Mouse (Mus musculus): ENCODE measurements around the gene Samd11. TPM values are rescaled to one million over a fixed set of nuclear protein-coding genes. Genes with fewer than 3 reads are reported as not detected.

Gene Samd11
- total RNA-seq, 2 experiments from 2014 or later, result not detected

DNA sequence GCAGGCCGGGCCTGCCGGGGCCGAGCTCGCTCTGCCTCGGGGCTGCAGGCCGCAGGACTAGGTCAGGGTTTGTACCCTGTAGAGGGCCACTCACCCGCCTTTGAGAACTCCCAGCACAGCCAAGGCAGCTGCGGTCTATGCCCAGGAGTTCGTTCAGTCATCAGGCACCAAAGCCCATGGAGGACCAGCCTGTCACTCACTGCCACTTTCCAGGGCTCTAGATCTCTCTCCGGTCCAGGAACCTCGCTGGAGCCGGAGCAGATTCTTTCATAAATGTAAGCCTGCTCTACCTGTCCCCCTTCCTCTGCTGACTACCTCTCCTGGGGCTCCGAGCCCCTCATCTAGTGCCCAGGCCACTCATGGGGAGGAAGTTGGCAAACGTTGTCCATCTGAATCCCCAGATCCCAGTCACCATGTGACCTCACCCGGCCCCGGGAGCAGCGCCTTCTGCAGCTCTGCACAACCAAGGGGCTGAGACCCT lies 21.4 kb downstream of the Samd11 start:
- H3K4me3 ChIP-seq, result peak overlapping the region; percentile 92
- intact Hi-C loops (cut with DNase I), result loop anchor here (2.0 kb wide), 1 partner anchor 31 kb away; the partner anchor contains the start of gene AW011738
- DNase-seq, result no peak
- peak overlapping the region; percentile 90 for H3K27ac ChIP-seq
- no peak for TF ChIP-seq CTCF (IDR thresholded peaks at IDR 0.05)

DNA sequence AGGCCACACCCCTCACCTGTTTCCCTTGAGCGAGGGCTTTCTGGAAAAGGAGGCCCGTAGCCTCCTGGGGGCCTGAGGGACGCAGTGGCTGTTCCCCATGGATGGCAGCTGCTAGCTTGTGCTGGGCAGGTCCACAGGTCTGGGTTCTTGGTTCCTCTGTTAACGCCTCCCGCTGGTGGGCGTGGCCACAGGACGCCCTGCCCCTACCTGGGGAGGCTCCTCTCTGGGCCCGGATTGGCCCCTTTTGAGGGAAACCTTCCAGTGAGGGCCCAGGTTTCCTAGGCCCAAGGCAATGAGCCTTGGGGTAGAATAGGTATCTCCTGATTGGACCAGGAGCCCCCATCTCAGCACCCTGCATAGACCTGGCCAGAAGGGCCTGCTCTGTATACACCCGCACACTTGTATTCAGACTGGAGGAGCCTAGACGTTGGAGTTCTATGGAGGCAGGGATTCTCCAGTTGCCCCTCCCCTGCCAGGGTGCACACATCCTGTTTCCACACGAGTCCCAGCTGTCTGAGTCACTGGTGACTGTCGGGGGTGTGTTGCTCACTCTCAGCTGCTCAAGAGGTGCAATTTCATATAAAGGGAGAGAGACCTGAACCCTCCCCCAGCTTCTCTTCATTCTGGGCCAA lies 26.9 kb downstream of the Samd11 start:
- intact Hi-C loops (cut with DNase I), result no loop called here
- DNase-seq, result no peak
- TF ChIP-seq CTCF (IDR thresholded peaks at IDR 0.05), result no peak
- Histone ChIP-seq H3K4me3 (peak overlapping the region; percentile 42), H3K27ac (peak overlapping the region; percentile 5; the same call in 1 of the 2 replicates)

DNA sequence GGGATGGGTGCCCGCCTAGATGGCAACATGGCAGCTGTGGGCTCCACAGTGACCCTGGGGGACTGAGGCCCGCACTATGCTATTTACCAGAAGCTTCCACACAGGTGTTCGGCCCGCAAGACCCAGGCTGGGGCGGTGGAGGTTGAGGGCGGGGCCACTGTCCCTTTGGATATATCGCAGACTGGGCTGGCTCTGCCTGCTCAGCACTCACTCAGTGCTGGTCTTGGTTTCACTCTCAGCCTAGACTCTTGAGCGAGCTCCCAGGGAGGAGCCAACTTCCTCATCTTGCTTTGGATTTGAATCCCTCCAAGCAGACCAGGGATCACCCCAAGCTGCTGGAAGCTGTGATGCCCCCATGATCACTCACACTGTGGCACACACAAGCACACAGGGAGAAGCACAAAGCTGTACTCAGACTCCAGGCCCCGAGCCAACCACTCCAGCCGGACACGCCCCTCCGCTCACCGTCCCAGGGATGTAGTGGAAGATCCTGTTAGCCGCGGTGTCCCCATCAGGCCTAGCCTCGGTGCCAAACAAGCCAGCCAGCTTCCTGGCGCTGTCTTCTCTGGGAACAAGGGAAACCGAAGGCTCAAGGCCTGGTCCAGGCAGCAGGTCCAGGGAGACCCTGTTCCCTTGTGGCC lies 27.6 kb downstream of the Samd11 start:
- peak; percentile 47 for DNase-seq

DNA sequence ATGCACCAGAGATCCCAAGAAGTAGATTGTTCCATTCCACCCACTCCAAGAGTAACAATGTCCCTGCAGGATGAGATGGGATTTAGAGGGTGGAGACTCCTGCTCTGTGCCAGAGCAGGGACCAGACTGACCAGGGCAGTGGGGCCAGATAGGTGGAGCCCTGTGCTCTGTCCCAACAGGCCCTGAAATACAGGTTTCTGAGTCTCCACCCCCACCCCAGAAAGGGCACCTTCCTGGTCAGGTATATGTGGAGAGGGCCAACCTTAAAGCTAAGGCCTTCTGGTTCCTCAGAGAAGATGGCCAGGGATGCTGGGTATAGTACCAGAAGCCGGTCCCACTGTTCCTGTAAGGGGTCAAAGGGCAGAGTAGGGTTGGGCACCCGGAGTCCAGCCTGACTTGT lies 31.2 kb downstream of the Samd11 start:
- H3K4me3 ChIP-seq, result no peak overlapping the region
- no peak for TF ChIP-seq CTCF (IDR thresholded peaks at IDR 0.05)
- intact Hi-C loops (cut with DNase I), result no loop called here
- DNase-seq, result no peak
- no peak overlapping the region for H3K27ac ChIP-seq

More for the DNA sequence above, 27.6 kb downstream of the Samd11 start:
- Histone ChIP-seq H3K4me3 (peak overlapping the region; percentile 42), H3K27ac (peak overlapping the region; percentile 5; the same call in 1 of the 2 replicates)
- TF ChIP-seq CTCF (IDR thresholded peaks at IDR 0.05), result no peak
- intact Hi-C loops (cut with DNase I), result no loop called here

DNA sequence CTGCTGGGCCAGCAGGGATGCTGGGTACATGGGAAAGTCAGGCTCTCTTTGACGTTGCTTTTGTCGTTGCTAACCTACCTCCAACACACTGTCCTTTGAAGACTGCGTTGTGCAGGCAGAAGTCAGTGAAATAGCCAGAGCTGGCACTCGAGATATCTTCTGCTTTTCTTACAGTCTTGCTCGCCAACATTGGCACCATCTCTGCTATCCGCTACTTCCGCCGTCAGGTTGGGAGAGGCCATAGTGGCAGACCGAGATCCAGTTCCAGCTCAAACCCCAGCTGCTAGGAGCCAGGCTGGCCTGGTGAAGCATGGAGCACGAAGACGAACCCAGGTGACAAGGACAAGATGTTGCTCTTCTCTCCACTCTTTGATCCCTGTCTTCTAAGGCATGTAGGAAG lies 35.5 kb downstream of the Samd11 start:
- Histone ChIP-seq H3K27ac (peak overlapping the region; percentile 97), H3K4me3 (peak overlapping the region; percentile 64)
- peak; percentile 73 for DNase-seq
- intact Hi-C loops (cut with DNase I), result no loop called here
- TF ChIP-seq CTCF (IDR thresholded peaks at IDR 0.05), result no peak

DNA sequence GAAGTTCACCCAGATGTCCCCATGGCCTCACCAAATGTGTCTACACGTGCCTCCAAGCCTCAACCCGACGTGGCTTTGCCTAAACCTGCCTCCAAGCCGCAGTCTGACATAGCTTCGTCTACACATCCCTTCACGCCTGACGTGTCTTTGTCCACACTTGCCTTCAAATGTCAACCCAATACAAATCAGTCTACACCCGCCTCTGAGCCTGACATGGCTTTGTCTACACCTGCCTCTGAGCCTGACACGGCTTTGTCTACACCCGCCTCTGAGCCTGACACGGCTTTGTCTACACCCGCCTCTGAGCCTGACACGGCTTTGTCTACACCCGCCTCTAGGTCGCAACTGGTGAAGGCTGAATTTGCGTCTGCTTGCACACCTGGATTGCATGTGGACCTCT lies 37.6 kb downstream of the Samd11 start:
- TF ChIP-seq CTCF (IDR thresholded peaks at IDR 0.05), result no peak
- Histone ChIP-seq H3K4me3 (peak overlapping the region; percentile 64), H3K27ac (peak overlapping the region; percentile 97)
- intact Hi-C loops (cut with DNase I), result no loop called here
- DNase-seq, result peak; percentile 53

DNA sequence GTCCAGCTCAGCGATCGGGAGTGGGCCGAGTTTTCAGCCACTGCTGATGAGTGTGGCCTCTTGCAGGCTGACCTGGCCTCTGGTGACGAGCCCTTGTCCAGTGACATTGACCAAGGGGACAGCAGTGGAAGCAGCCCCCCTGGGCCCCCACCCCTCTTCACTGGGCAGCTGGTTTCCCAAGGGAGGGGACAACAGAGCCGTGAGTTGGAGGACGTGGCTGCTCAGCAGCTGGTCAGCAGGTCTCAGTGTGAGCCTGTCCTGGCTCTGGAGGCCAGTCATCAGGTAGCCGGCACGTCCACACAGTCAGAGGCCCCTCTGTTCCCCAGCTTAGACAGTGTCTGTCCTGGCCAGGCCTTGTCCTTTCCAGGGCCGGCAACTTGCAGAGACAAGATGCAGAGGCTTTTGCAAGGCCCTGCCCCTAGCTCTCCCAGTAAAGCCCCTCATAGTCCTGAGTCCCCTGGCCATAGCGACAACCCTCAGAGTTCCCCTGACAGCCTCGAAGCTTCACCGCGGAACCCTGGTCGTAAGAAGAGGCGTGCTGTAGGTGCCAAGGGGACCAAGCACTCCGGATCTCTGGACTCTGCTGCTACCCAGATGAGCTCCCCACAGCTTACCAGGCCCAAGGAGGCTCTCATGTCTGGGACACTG lies 38.3 kb downstream of the Samd11 start:
- DNase-seq, result peak; percentile 71
- Histone ChIP-seq H3K4me3 (peak overlapping the region; percentile 64), H3K27ac (peak overlapping the region; percentile 97)
- intact Hi-C loops (cut with DNase I), result no loop called here
- no peak for TF ChIP-seq CTCF (IDR thresholded peaks at IDR 0.05)

DNA sequence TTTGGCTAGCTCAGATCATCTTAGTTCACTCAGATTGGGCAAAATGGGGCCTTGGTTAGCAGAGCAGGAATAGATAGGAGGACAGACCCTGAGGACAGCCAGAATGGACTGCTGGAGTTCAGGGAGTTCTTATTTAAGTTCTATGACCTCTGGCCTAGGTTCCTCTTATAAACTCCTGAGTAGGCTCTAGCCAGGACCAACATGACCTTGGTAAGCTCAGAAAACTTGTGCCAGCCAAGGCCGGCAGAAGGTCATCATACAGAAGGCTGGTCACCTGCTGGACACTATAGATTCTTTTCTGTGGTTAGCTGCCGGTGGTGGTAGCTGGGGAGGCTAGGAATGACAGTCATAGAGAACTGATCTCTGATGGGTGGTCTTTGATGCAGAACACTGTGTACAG lies 39.3 kb downstream of the Samd11 start:
- peak overlapping the region; percentile 64 for H3K4me3 ChIP-seq
- intact Hi-C loops (cut with DNase I), result no loop called here
- peak; percentile 49 for DNase-seq
- peak overlapping the region; percentile 97 for H3K27ac ChIP-seq
- TF ChIP-seq CTCF (IDR thresholded peaks at IDR 0.05), result no peak

DNA sequence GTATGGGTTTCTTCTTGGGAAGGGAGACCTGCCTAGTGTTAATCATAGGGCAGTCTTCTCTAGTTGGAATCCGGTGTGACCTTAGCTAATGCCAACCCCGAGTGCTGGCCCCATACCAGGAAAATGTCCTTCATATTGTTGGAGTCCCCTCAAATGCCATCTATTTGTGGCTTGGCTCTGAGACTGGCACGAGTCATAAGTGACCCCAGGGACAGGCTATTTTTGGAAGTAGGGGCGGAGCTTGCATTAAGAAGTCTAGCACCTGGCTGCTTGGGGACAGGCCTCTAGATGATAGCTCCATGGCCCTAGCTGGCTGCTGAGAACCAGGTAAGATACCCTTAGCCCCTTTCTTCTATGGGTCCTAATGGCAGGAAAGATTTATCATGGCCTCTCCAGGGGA lies 39.8 kb downstream of the Samd11 start, which contains the start of gene Perm1:
Gene Perm1, plus strand, starts transcription at position 220 of the 400 bp plus-strand sequence.
- peak within 1 kb of the TSS; percentile 64 for H3K4me3 ChIP-seq
- TF ChIP-seq CTCF (IDR thresholded peaks at IDR 0.05), result no peak
- intact Hi-C loops (cut with DNase I), result no loop called here
- peak; percentile 93 for DNase-seq
- H3K27ac ChIP-seq, result peak within 1 kb of the TSS; percentile 97

DNA sequence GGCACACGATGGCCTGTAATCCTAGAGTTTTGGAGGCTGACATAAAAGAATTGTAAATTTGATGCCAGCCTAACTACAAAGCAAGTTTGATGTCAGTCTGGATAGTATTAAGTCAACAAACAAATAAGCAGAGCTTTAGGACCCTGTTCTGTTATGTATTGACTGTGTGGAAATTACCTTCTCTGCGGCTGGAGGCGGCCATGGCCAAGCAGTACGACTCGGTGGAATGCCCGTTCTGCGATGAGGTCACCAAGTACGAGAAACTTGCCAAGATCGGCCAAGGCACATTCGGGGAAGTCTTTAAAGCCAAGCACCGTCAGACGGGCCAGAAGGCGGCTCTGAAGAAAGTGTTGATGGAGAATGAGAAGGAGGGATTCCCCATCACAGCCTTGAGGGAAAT lies 42.3 kb downstream of the Samd11 start:
- TF ChIP-seq CTCF (IDR thresholded peaks at IDR 0.05), result no peak
- intact Hi-C loops (cut with DNase I), result no loop called here
- Histone ChIP-seq H3K27ac (no peak overlapping the region), H3K4me3 (no peak overlapping the region)
- no peak for DNase-seq

DNA sequence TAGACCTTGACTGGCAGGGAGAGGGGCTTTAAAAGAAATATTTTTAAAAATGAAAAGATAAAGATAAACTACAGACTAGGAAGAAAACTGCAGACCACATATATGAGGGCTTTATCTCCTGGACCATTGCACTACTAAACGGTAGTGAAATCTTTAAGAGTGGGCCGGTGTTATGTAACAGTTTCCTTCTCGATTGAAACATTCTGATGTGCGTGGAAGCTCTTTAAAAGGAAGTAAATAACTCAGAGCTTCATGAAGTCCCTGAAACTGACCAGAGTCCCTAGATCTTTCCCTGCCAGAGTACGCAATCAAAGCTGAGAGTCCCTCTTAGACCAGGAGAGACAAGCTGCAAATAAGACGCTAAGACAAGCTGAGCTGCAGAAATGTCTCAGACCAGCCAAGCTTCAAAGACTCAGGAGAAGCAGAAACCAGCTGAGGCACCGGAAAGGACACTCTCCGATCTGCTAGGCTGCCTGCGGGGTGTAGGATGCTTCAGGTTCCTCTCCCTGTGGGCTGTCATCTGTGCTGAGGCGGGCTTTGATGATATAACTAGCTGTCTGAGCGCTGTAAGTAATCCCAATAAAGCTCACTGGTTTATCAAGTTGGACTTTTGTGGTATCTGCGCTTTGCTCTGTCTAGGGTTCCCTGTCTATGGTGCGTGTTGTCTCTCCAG lies 45.4 kb downstream of the Samd11 start:
- Histone ChIP-seq H3K4me3 (no peak overlapping the region), H3K27ac (no peak overlapping the region)
- intact Hi-C loops (cut with DNase I), result no loop called here
- DNase-seq, result no peak
- no peak for TF ChIP-seq CTCF (IDR thresholded peaks at IDR 0.05)

DNA sequence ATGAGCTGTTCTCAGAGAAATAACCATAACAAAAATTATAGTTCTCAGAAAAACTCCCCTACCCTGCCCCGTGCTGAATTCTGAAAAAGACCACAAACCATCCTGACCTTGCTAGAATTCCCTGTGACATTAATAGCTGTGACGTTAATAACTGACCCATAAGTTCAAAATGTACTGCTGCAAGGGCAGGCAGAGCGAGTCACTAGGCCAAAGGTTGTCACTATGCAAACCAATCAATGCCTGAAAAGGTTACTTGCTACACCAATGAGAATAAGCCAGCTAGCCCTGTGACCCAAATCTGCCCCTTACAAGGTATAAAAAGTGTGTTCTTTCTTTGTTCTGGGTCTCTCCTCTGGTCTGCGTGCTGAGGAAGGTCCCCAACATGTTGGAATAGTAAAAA lies 46.6 kb downstream of the Samd11 start:
- TF ChIP-seq CTCF (IDR thresholded peaks at IDR 0.05), result no peak
- no peak for DNase-seq
- Histone ChIP-seq H3K4me3 (no peak overlapping the region), H3K27ac (no peak overlapping the region)
- intact Hi-C loops (cut with DNase I), result no loop called here

Measured in gastrocnemius, adult 2 months (tissue).